Mouse (Mus musculus): Measurements from ENCODE around the gene Cers6.

GRCm38 (mm10) chr2:68901708-68902107, 40.5 kb downstream of the Cers6 start:
- no peak for TF ChIP-seq GATA1 (IDR thresholded peaks at IDR 0.05; ENCODE audit: low read length)
- no peak for TF ChIP-seq TAL1 (IDR thresholded peaks at IDR 0.05; ENCODE audit: low read length)
